Mouse (Mus musculus): ENCODE results near the gene Mettl3. TPM values are rescaled to one million over a fixed set of nuclear protein-coding genes. Genes with fewer than 3 reads are reported as not detected.

Gene Mettl3
- polyA plus RNA-seq, 1 experiment, result 36.4 TPM

GRCm38 (mm10) chr14:52279747-52280120 lies 25.2 kb downstream of the Mettl3 start:
- under 1% methylated on average over 18 of the region's 21 CpGs for WGBS
- H3K4me1 ChIP-seq (ENCODE audit: control insufficient read depth, insufficient read depth, low read length), result 0 out of 2 replicates have a peak, but pooled peaks cover 3% of the 10 kb centered on the region
- no peak overlapping the region for H3K27ac ChIP-seq (ENCODE audit: insufficient read depth, low read length)
- TF ChIP-seq CTCF (IDR thresholded peaks at IDR 0.05; ENCODE audit: borderline replicate concordance, insufficient read depth, low read depth, low read length), result no peak
- no peak for TF ChIP-seq POLR2A (IDR thresholded peaks at IDR 0.05; ENCODE audit: borderline replicate concordance, insufficient read depth, low read length)
- no peaks in the 10 kb centered on the region for H3K27me3 ChIP-seq (ENCODE audit: control insufficient read depth, insufficient read depth, low read length)
- no peak for DNase-seq
- peak overlapping the region; percentile 97 for H3K4me3 ChIP-seq (replicated peaks; ENCODE audit: insufficient read depth, low read depth, low read length)

GRCm38 (mm10) chr14:52278932-52279746 lies 25.8 kb downstream of the Mettl3 start, which contains the start of the genes Tox4 and Rab2b:
Tox4 (plus strand) TSS chr14:52279146.
Rab2b (minus strand) TSS chr14:52279545.
- TF ChIP-seq POLR2A (IDR thresholded peaks at IDR 0.05; ENCODE audit: borderline replicate concordance, insufficient read depth, low read length) (peak; percentile 88), CTCF (IDR thresholded peaks at IDR 0.05; ENCODE audit: borderline replicate concordance, insufficient read depth, low read depth, low read length) (peak; percentile 96)
- Histone ChIP-seq H3K27me3 (ENCODE audit: control insufficient read depth, insufficient read depth, low read length) (no peaks in the 10 kb centered on the region), H3K27ac (ENCODE audit: insufficient read depth, low read length) (peak within 1 kb of the TSS; percentile 32; the same call in 1 of the 2 replicates), H3K4me1 (ENCODE audit: control insufficient read depth, insufficient read depth, low read length) (0 out of 2 replicates have a peak, but pooled peaks cover 3% of the 10 kb centered on the region), H3K4me3 (replicated peaks; ENCODE audit: insufficient read depth, low read depth, low read length) (peak within 1 kb of the TSS; percentile 97)
- under 1% methylated on average over 62 of the region's 66 CpGs for WGBS
- peak; percentile 99 for DNase-seq

GRCm38 (mm10) chr14:52277210-52277609 lies 27.7 kb downstream of the Mettl3 start:
- H3K4me1 ChIP-seq (ENCODE audit: control insufficient read depth, insufficient read depth, low read length), result no peaks in the 10 kb centered on the region
- no peak overlapping the region for H3K4me3 ChIP-seq (replicated peaks; ENCODE audit: insufficient read depth, low read depth, low read length)
- no peak overlapping the region for H3K27ac ChIP-seq (ENCODE audit: insufficient read depth, low read length)
- 92% methylated on average over 4 of the region's 4 CpGs for WGBS
- TF ChIP-seq POLR2A (IDR thresholded peaks at IDR 0.05; ENCODE audit: borderline replicate concordance, insufficient read depth, low read length), result no peak
- TF ChIP-seq CTCF (IDR thresholded peaks at IDR 0.05; ENCODE audit: borderline replicate concordance, insufficient read depth, low read depth, low read length), result no peak
- no peak for DNase-seq
- H3K27me3 ChIP-seq (ENCODE audit: control insufficient read depth, insufficient read depth, low read length), result no peaks in the 10 kb centered on the region

- H3K4me1 ChIP-seq (ENCODE audit: control insufficient read depth, insufficient read depth, low read length), result no peaks in the 10 kb centered on the region
- WGBS, result 70% methylated on average over 3 of the region's 3 CpGs
- no peak for DNase-seq
- TF ChIP-seq POLR2A (IDR thresholded peaks at IDR 0.05; ENCODE audit: borderline replicate concordance, insufficient read depth, low read length) (no peak), CTCF (IDR thresholded peaks at IDR 0.05; ENCODE audit: borderline replicate concordance, insufficient read depth, low read depth, low read length) (no peak)
- no peak overlapping the region for H3K4me3 ChIP-seq (replicated peaks; ENCODE audit: insufficient read depth, low read depth, low read length)
- H3K27ac ChIP-seq (ENCODE audit: insufficient read depth, low read length), result no peak overlapping the region
- H3K27me3 ChIP-seq (ENCODE audit: control insufficient read depth, insufficient read depth, low read length), result no peaks in the 10 kb centered on the region
These were observed 32.1 kb downstream of the Mettl3 start for GRCm38 (mm10) chr14:52272781-52273180.

GRCm38 (mm10) chr14:52257484-52258213 lies 47.3 kb downstream of the Mettl3 start, which contains the start of gene Chd8:
Chd8 (minus strand) TSS chr14:52257780.
- H3K27me3 ChIP-seq (ENCODE audit: control insufficient read depth, insufficient read depth, low read length), result no peaks in the 10 kb centered on the region
- TF ChIP-seq CTCF (IDR thresholded peaks at IDR 0.05; ENCODE audit: borderline replicate concordance, insufficient read depth, low read depth, low read length) (peak; percentile 73), POLR2A (IDR thresholded peaks at IDR 0.05; ENCODE audit: borderline replicate concordance, insufficient read depth, low read length) (peak; percentile 61; the same call in 1 of the 2 replicates)

GRCm38 (mm10) chr14:52256311-52257175 lies 48.4 kb downstream of the Mettl3 start:
- DNase-seq, result peak; percentile 18 to 22
- no peaks in the 10 kb centered on the region for H3K27me3 ChIP-seq (ENCODE audit: control insufficient read depth, insufficient read depth, low read length)
- TF ChIP-seq CTCF (IDR thresholded peaks at IDR 0.05; ENCODE audit: borderline replicate concordance, insufficient read depth, low read depth, low read length) (no peak), POLR2A (IDR thresholded peaks at IDR 0.05; ENCODE audit: borderline replicate concordance, insufficient read depth, low read length) (no peak)
- H3K4me1 ChIP-seq (ENCODE audit: control insufficient read depth, insufficient read depth, low read length), result no peaks in the 10 kb centered on the region; the same call in 1 of the 2 replicates
- H3K27ac ChIP-seq (ENCODE audit: insufficient read depth, low read length), result peak overlapping the region; percentile 58; the same call in 1 of the 2 replicates
- H3K4me3 ChIP-seq (replicated peaks; ENCODE audit: insufficient read depth, low read depth, low read length), result peak overlapping the region; percentile 83
- 2% methylated on average over 18 of the region's 18 CpGs for WGBS

More at GRCm38 (mm10) chr14:52257484-52258213, 47.3 kb downstream of the Mettl3 start, which contains the start of gene Chd8:
- peak within 1 kb of the TSS; percentile 58; the same call in 1 of the 2 replicates for H3K27ac ChIP-seq (ENCODE audit: insufficient read depth, low read length)
- no peaks in the 10 kb centered on the region; the same call in 1 of the 2 replicates for H3K4me1 ChIP-seq (ENCODE audit: control insufficient read depth, insufficient read depth, low read length)
- under 1% methylated on average over 54 of the region's 54 CpGs for WGBS
- DNase-seq, result peak; percentile 98 to 99
- H3K4me3 ChIP-seq (replicated peaks; ENCODE audit: insufficient read depth, low read depth, low read length), result peak within 1 kb of the TSS; percentile 83

- Histone ChIP-seq H3K4me3 (replicated peaks; ENCODE audit: insufficient read depth, low read depth, low read length) (no peak overlapping the region), H3K4me1 (ENCODE audit: control insufficient read depth, insufficient read depth, low read length) (no peaks in the 10 kb centered on the region; the same call in 1 of the 2 replicates), H3K27ac (ENCODE audit: insufficient read depth, low read length) (no peak overlapping the region), H3K27me3 (ENCODE audit: control insufficient read depth, insufficient read depth, low read length) (no peaks in the 10 kb centered on the region)
- TF ChIP-seq CTCF (IDR thresholded peaks at IDR 0.05; ENCODE audit: borderline replicate concordance, insufficient read depth, low read depth, low read length) (no peak), POLR2A (IDR thresholded peaks at IDR 0.05; ENCODE audit: borderline replicate concordance, insufficient read depth, low read length) (no peak)
- DNase-seq, result no peak
- WGBS, result 74% methylated on average over 4 of the region's 4 CpGs
These were observed 58.8 kb downstream of the Mettl3 start for GRCm38 (mm10) chr14:52246129-52246528.

Other genes with a start within 250 kb of the Mettl3 start
- 254 and 281 TPM in 2 replicates for gene Hnrnpc, start 201.1 kb downstream of the Mettl3 start, polyA plus RNA-seq (2012; rRNA removed)
- 1.1 and 1.2 TPM in 2 replicates for gene Rpgrip1, start 194.4 kb downstream of the Mettl3 start, polyA plus RNA-seq (2012; rRNA removed)
- 32.2 and 33.9 TPM in 2 replicates for gene Supt16, start 107.7 kb downstream of the Mettl3 start, polyA plus RNA-seq (2012; rRNA removed)
- gene Chd8, start 47.3 kb downstream of the Mettl3 start, polyA plus RNA-seq (2012; rRNA removed), result 66.8 and 67.6 TPM in 2 replicates
- 40.2 and 45.2 TPM in 2 replicates for gene Tox4, start 26.0 kb downstream of the Mettl3 start, polyA plus RNA-seq (2012; rRNA removed)
- gene Rab2b, start 25.6 kb downstream of the Mettl3 start, polyA plus RNA-seq (2012; rRNA removed), result 37.0 and 37.7 TPM in 2 replicates
- 60.0 TPM in 2 replicates for gene Sall2, start 23.6 kb upstream of the Mettl3 start, polyA plus RNA-seq (2012; rRNA removed)
- gene Olfr1513, start 51.3 kb upstream of the Mettl3 start, polyA plus RNA-seq (2012; rRNA removed), result not detected in 2 replicates
- not detected in 2 replicates for gene Olfr1512, start 74.0 kb upstream of the Mettl3 start, polyA plus RNA-seq (2012; rRNA removed)
- not detected in 2 replicates for gene Olfr1511, start 92.3 kb upstream of the Mettl3 start, polyA plus RNA-seq (2012; rRNA removed)
- gene Olfr1510, start 109.2 kb upstream of the Mettl3 start, polyA plus RNA-seq (2012; rRNA removed), result not detected in 2 replicates
- not detected in 2 replicates for gene Olfr1509, start 137.9 kb upstream of the Mettl3 start, polyA plus RNA-seq (2012; rRNA removed)
- gene Olfr1508, start 162.4 kb upstream of the Mettl3 start, polyA plus RNA-seq (2012; rRNA removed), result not detected in 2 replicates
- gene Olfr1507, start 190.6 kb upstream of the Mettl3 start, polyA plus RNA-seq (2012; rRNA removed), result not detected in 2 replicates

Data from cerebellum, adult 2 months (tissue).